Mouse (Mus musculus): ENCODE results near the gene Stfa3. TPM values are rescaled to one million over a fixed set of nuclear protein-coding genes. Genes with fewer than 3 reads are reported as not detected.
A peak's percentile ranks its signal among the peaks of the same experiment; 100 is the strongest.

Stfa3 gene
- polyA plus RNA-seq (2016; fragmentation: Nextera tagmentation; extraction: Ambion mirVana), result 1.3 and 1.6 TPM in 2 replicates

DNA sequence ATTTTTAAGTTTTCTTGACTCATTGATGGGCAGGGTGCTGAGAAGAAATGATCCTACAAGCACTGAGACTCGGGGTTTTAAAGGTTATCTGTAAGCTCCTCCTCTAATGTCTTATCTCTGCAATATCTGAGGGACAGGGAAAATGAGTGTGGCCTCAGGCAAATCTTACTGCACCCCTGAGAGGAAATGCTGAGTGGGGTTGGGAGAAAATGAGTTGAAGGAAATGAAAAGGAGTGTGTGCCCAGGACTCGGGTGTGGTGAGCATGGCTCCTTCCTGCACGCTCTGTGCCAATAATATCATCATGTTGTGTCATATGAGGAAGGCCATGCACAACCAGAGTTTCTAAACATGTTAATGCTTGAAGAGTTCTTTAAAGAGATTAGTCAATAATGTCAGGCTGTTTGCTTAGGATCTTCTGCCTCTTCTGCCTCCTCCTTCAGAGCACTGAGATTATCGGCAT lies at the start of gene Stfa3:
Gene Stfa3, minus strand, starts transcription at position 51 of the 461 bp plus-strand sequence.
- no peaks in the 10 kb centered on the region for H3K36me3 ChIP-seq
- 82% methylated on average over 4 of the region's 4 CpGs for WGBS

DNA sequence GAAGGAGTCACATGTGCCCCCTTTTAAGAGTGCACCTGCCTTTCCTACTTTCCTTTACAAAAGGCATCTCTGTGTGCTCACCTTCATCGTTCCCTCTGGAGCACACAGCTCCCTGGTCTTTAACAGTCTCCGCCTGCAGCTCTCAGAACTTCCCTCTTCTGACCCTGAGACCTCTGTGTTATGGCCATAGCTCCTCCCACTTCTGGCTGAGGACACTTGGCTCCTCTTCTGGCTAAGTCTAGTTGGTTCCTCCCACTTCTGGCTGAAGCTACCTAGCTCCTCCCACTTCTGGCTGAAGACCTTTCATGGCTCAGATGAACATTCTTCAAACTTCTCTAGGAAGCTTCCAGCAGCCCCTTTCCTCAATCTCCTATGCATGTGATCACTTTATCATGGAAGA lies 47.1 kb upstream of the Stfa3 start:
- H3K27me3 ChIP-seq, result no peaks in the 10 kb centered on the region
- 76% methylated on average over 2 of the region's 2 CpGs for WGBS
- H3K9me3 ChIP-seq, result no peaks in the 10 kb centered on the region
- no peak overlapping the region for H3K4me2 ChIP-seq (replicated peaks)
- H3K4me3 ChIP-seq, result no peak overlapping the region
- H3K27ac ChIP-seq, result no peak overlapping the region
- H3K4me1 ChIP-seq, result no peaks in the 10 kb centered on the region
- H3K36me3 ChIP-seq, result no peaks in the 10 kb centered on the region
- ATAC-seq (ENCODE audit: insufficient number of reproducible peaks, insufficient read depth, low FRiP score, low TSS enrichment), result no peak
- no peak overlapping the region for H3K9ac ChIP-seq

More for the DNA sequence above, at the start of gene Stfa3:
- Histone ChIP-seq H3K9ac (no peak within 1 kb of the TSS), H3K27me3 (no peaks in the 10 kb centered on the region), H3K9me3 (no peaks in the 10 kb centered on the region), H3K4me1 (no peaks in the 10 kb centered on the region), H3K4me3 (no peak within 1 kb of the TSS), H3K4me2 (replicated peaks) (no peak within 1 kb of the TSS), H3K27ac (no peak within 1 kb of the TSS)
- ATAC-seq (ENCODE audit: insufficient number of reproducible peaks, insufficient read depth, low FRiP score, low TSS enrichment), result no peak

DNA sequence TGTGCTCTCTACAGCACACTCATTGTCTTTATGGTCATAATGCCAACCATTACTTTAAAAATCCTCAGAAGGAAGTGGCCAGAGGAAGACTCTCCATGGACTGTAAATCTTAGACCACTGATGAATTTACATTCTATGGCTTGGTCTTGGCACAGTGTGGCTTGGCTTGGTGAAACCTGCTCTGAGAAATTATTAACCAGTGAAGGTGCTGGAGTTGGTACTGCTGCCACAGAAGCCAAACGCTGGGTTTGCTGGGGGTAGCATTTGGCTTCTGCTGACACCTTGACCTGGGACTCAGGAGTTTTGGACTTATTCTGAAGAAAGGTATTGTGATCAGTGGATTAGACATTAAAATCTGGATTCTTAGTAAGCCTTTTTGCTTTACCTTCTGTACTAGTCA lies 37.2 kb upstream of the Stfa3 start:
- Histone ChIP-seq H3K4me2 (replicated peaks) (no peak overlapping the region), H3K9ac (no peak overlapping the region), H3K9me3 (no peaks in the 10 kb centered on the region), H3K4me3 (no peak overlapping the region), H3K27me3 (no peaks in the 10 kb centered on the region), H3K27ac (no peak overlapping the region), H3K4me1 (no peaks in the 10 kb centered on the region), H3K36me3 (no peaks in the 10 kb centered on the region)
- 83% methylated on average over 1 of the region's 1 CpGs for WGBS
- ATAC-seq (ENCODE audit: insufficient number of reproducible peaks, insufficient read depth, low FRiP score, low TSS enrichment), result no peak

DNA sequence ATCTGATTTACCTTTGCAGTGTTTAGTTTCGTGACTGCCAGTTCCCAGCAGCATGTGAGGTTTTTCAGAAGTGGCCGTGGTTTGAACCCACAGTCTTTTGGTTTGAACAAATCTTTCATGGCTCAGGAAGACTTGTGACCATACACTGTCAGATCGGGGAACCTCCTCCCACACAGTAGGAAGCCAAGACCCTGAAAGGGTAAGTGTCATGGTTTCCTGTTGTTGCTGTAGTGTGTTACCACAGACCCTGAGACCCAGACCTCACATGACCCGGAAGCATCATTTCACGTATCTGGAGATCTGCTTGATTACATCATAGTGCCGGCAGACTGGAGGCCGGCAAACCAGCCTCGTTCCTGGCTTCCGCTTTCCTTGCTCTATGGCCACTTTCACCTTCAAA lies 21.7 kb upstream of the Stfa3 start:
- Histone ChIP-seq H3K27me3 (no peaks in the 10 kb centered on the region), H3K9me3 (no peaks in the 10 kb centered on the region), H3K4me3 (no peak overlapping the region), H3K4me1 (no peaks in the 10 kb centered on the region), H3K9ac (no peak overlapping the region), H3K27ac (no peak overlapping the region), H3K4me2 (replicated peaks) (no peak overlapping the region), H3K36me3 (no peaks in the 10 kb centered on the region)
- WGBS, result 73% methylated on average over 9 of the region's 9 CpGs
- no peak for ATAC-seq (ENCODE audit: insufficient number of reproducible peaks, insufficient read depth, low FRiP score, low TSS enrichment)

DNA sequence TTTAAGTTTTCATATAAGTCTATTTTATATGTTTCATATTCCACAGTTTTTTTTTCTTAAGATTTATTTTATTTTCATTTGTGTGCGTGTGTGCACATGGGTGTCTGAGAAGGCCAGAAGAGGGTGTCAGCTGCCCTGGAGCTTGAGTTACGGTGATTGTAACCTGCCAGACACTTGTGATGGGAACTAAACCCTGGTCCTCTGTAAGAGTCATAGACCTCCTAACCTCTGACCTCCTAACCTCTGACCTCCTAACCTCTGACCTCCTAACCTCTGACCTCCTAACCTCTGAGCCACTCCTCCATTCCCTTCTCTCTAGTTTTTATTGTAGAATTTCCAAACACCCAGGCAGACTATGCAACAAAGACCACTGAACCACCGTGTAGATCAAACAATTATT lies 20.3 kb upstream of the Stfa3 start:
- Histone ChIP-seq H3K27me3 (no peaks in the 10 kb centered on the region), H3K4me2 (replicated peaks) (no peak overlapping the region), H3K9ac (no peak overlapping the region), H3K9me3 (no peaks in the 10 kb centered on the region), H3K4me1 (no peaks in the 10 kb centered on the region), H3K27ac (no peak overlapping the region), H3K36me3 (no peaks in the 10 kb centered on the region), H3K4me3 (no peak overlapping the region)
- ATAC-seq (ENCODE audit: insufficient number of reproducible peaks, insufficient read depth, low FRiP score, low TSS enrichment), result no peak
- WGBS, result 94% methylated on average over 3 of the region's 3 CpGs

DNA sequence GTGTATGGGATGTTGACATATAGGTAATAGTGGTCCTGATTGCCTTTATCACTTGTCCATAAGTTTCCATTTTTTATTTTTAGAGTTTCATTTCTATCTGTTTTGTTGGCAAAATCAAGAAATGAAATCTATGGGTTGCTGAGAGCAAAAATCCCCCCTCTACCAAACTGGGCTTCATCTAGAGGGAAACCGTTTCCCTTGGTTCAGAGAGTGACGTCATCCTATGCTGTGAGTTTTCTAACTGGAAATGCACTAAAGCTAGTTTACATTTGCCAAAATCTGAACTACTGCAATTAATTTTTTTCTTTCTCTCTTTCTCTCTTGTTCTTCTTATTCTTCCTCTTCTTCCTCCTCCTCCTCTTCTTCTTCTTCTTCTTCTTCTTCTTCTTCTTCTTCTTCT lies 19.7 kb upstream of the Stfa3 start:
- ATAC-seq (ENCODE audit: insufficient number of reproducible peaks, insufficient read depth, low FRiP score, low TSS enrichment), result no peak
- Histone ChIP-seq H3K9me3 (no peaks in the 10 kb centered on the region), H3K27me3 (no peaks in the 10 kb centered on the region), H3K4me2 (replicated peaks) (no peak overlapping the region), H3K4me3 (no peak overlapping the region), H3K9ac (no peak overlapping the region), H3K4me1 (no peaks in the 10 kb centered on the region), H3K27ac (no peak overlapping the region), H3K36me3 (no peaks in the 10 kb centered on the region)
- 75% methylated on average over 2 of the region's 2 CpGs for WGBS

DNA sequence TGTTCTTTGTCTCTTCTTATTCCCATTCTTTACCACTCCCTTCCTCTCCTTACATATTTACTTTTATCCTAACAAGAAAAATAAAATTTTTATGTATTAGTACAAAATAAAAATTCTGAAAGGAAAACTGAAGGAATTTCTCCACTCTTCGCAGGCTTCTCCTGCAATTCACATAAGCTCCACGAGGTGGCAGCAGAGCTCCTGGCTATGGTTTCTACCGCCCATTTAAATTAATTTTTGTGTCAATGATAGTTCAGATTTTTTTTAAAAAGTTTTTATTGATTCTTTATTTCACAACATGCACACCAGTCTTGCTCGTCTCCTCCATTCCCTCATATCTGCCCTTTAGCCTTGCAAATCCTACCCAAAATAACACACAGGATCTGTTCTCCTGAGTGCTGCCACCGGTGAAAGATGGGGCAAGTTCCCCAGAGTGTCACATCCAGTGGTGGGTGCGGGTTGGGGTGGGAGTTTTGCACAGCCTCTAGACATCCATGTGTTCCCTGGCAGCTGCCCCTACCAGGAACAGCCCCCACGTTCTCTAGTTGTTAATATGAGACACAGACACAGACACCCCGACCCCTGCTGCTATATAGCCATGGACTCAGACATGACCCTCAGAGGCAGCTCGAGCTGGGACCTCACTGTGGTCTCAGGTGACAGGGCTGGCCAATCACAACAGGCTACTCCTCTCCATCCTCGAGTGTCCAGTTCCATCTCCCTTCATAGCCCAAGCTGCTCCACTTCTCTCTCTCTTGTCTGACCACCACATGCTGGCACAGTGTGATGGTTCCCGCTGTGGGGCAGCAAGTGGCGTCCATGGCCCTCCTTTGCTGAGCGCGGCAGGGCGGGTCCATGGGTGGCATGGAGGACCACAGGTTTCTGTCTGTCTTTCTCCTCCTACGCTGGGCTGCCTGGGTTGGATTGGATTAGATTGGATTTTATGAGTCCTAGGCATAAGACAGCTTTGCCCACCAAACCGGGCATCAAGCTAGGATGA lies 18.3 kb upstream of the Stfa3 start:
- Histone ChIP-seq H3K27me3 (no peaks in the 10 kb centered on the region), H3K4me1 (no peaks in the 10 kb centered on the region), H3K4me3 (no peak overlapping the region), H3K9me3 (no peaks in the 10 kb centered on the region), H3K36me3 (no peaks in the 10 kb centered on the region), H3K4me2 (replicated peaks) (no peak overlapping the region), H3K9ac (no peak overlapping the region), H3K27ac (no peak overlapping the region)
- WGBS, result 51% methylated on average over 17 of the region's 17 CpGs
- peak; percentile 69; the same call in 1 of the 2 replicates for ATAC-seq (ENCODE audit: insufficient number of reproducible peaks, insufficient read depth, low FRiP score, low TSS enrichment)

DNA sequence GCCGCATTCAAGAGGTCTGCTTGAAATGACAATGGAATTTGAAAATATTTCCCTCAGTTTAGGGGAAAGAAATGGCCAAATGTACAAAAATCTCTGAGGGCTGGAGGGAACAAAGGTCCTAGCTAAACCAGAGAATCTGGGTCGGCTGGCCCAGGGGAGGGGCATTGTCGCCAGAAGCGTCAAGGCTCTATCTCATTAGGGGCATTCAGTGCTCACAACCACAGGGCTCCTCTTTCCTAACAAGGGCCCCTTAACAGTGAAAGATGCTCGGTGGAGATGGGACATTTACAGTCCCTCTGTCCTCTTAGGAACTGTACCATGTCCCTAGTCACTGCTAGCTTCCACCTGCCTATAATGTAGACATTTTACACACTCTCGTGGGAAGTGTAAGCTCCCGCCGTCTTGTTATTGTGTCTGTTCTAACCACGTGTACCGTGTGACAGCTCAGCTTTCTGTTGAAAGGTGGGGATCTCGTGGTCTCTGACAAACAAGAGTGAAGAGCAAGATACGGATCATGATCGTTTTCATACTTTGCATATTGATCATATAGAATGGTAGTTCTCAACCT lies 16.0 kb upstream of the Stfa3 start:
- Histone ChIP-seq H3K36me3 (no peaks in the 10 kb centered on the region), H3K27me3 (no peaks in the 10 kb centered on the region), H3K27ac (no peak overlapping the region), H3K4me3 (no peak overlapping the region), H3K4me2 (replicated peaks) (no peak overlapping the region), H3K9me3 (no peaks in the 10 kb centered on the region), H3K9ac (no peak overlapping the region), H3K4me1 (no peaks in the 10 kb centered on the region)
- ATAC-seq (ENCODE audit: insufficient number of reproducible peaks, insufficient read depth, low FRiP score, low TSS enrichment), result no peak
- WGBS, result 48% methylated on average over 13 of the region's 13 CpGs

DNA sequence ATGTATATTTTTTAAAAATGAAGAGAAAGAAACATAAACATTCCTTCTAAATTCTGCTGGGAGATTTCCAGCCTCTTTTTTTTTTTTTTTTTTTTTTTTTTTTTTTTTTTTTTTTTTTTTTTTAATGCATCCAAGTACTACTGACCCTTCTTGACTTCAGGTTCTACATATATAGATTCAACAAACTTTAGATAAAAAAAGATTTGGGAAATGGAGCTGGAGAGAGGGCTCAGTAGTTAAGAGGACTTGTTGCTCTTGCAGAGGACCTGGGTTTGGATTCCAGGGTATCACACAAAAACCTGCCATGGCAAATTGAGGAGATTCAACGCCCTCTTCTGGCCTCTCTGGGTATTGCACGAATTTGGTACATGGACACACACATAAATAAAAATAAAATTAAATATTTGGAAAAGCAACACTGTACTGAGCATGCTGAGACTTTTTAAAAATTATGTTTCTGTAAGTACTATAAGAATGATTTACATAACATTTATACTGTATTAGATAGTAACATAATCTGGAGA lies 14.8 kb upstream of the Stfa3 start:
- H3K4me2 ChIP-seq (replicated peaks), result no peak overlapping the region
- no peak overlapping the region for H3K27ac ChIP-seq
- H3K27me3 ChIP-seq, result no peaks in the 10 kb centered on the region
- WGBS, result 6% methylated on average over 2 of the region's 2 CpGs
- H3K9me3 ChIP-seq, result no peaks in the 10 kb centered on the region
- no peak overlapping the region for H3K4me3 ChIP-seq
- ATAC-seq (ENCODE audit: insufficient number of reproducible peaks, insufficient read depth, low FRiP score, low TSS enrichment), result no peak
- H3K4me1 ChIP-seq, result no peaks in the 10 kb centered on the region
- no peaks in the 10 kb centered on the region for H3K36me3 ChIP-seq
- no peak overlapping the region for H3K9ac ChIP-seq

DNA sequence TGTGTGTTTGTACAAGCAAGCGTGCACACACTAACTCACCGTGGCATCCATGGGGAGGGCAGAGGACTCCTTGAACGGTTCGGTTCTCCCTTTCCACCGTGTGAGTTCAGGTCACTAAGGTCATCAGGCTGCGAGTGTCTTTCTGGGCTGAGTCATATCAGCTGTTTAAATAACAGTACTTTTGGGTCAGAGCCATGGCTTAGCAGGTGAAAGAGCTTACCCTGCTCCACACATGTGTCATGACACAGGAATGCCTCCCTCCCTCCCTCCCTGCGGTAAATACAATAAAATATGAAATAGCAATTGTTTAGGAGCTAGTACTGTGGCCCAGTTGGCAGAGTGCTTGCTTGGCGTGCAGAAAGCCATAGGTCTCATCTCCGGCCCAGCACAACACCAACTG lies 14.2 kb upstream of the Stfa3 start:
- Histone ChIP-seq H3K9ac (no peak overlapping the region), H3K4me1 (no peaks in the 10 kb centered on the region), H3K4me3 (no peak overlapping the region), H3K36me3 (no peaks in the 10 kb centered on the region), H3K4me2 (replicated peaks) (no peak overlapping the region), H3K9me3 (no peaks in the 10 kb centered on the region), H3K27ac (no peak overlapping the region), H3K27me3 (no peaks in the 10 kb centered on the region)
- WGBS, result 90% methylated on average over 9 of the region's 9 CpGs
- no peak for ATAC-seq (ENCODE audit: insufficient number of reproducible peaks, insufficient read depth, low FRiP score, low TSS enrichment)

DNA sequence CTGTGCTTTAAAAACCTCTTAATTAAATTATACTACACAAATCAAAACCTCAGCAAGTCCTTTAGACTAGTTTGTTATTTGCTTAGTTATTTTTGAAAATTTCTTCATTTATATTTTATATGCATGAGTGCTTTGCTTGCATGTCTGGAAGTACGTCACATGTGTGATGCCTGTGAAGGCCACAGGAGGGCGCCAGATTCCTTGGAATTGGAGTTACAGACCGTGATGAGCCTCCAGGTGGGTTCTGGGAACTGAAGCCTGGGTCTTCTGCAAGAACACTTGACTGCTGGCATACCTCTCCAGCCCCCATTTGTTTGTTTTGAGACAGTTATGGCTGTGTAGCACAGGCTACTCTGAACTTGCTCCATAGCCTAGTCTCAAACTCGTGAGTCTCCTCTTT lies 13.7 kb upstream of the Stfa3 start:
- ATAC-seq (ENCODE audit: insufficient number of reproducible peaks, insufficient read depth, low FRiP score, low TSS enrichment), result no peak
- no peak overlapping the region for H3K4me3 ChIP-seq
- H3K9ac ChIP-seq, result no peak overlapping the region
- H3K27me3 ChIP-seq, result no peaks in the 10 kb centered on the region
- H3K36me3 ChIP-seq, result no peaks in the 10 kb centered on the region
- 62% methylated on average over 4 of the region's 4 CpGs for WGBS
- no peaks in the 10 kb centered on the region for H3K4me1 ChIP-seq
- no peaks in the 10 kb centered on the region for H3K9me3 ChIP-seq
- no peak overlapping the region for H3K27ac ChIP-seq
- no peak overlapping the region for H3K4me2 ChIP-seq (replicated peaks)

DNA sequence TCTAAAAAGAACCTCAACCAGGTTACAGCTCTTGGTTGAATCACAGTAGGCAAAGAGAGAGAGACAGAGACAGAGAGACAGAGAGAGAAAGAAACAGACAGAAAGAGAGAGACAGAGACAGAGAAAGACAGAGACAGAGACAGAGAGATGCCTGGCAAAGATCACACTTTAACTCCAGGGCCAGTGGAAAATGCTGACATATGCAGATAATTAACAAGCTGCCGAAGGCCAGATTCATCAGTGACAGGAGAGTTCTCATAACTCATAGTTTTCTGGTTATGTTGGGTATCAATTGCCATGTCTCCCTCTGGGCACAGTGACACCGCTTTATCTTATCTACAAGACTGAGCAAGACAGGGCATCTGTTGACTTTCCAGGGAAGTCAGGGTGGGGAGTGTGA lies 12.7 kb upstream of the Stfa3 start:
- no peak overlapping the region for H3K4me3 ChIP-seq
- H3K9me3 ChIP-seq, result no peaks in the 10 kb centered on the region
- H3K4me1 ChIP-seq, result no peaks in the 10 kb centered on the region
- no peak overlapping the region for H3K27ac ChIP-seq
- no peaks in the 10 kb centered on the region for H3K27me3 ChIP-seq
- ATAC-seq (ENCODE audit: insufficient number of reproducible peaks, insufficient read depth, low FRiP score, low TSS enrichment), result no peak
- no peaks in the 10 kb centered on the region for H3K36me3 ChIP-seq
- 63% methylated on average over 2 of the region's 2 CpGs for WGBS
- no peak overlapping the region for H3K9ac ChIP-seq
- no peak overlapping the region for H3K4me2 ChIP-seq (replicated peaks)

Data from embryonic facial prominence, embryonic 12.5 days (tissue).